ENCODE assay signal across 17 mouse cellular contexts in genomic region chr9:96949551-96949950, GRCm38 (mm10). TPM values are rescaled to one million over a fixed set of nuclear protein-coding genes. Genes with fewer than 3 reads are reported as not detected.
A peak's percentile ranks its signal among the peaks of the same experiment; 100 is the strongest.
DNase-seq lines count a peak whose midpoint lies in the region; ATAC-seq and TF ChIP-seq lines count a peak whose summit lies in the region.
"Had no signal": no experiment of that assay in that cellular context is flagged by ENCODE, and none has a peak within 500 bp of the region (broad histone marks: within the 10 kb centered on the region; RNA-seq: fewer than 3 reads in every experiment).

No protein-coding gene starts in this region.

- no peak overlapping the region for H3K27ac ChIP-seq in forebrain, embryonic 16.5 days (ENCODE audit: low read length)
- no peak overlapping the region for H3K27ac ChIP-seq in forebrain, embryonic 12.5 days
- H3K27ac ChIP-seq in heart, embryonic 16.5 days (ENCODE audit: low read length) = peak overlapping the region; percentile 94
- no peak overlapping the region for H3K27ac ChIP-seq in heart, adult 2 months
- H3K27ac ChIP-seq in midbrain, embryonic 14.5 days (replicated peaks; ENCODE audit: low read depth, low read length) = 0 out of 2 replicates have a peak overlapping the region, but pooled peaks have one; percentile 20
- no peak overlapping the region for H3K27ac ChIP-seq in midbrain, embryonic 15.5 days
- H3K27ac ChIP-seq in hindbrain, embryonic 16.5 days (ENCODE audit: low read depth, low read length) = no peak overlapping the region
- H3K27ac ChIP-seq: intestine, embryonic 15.5 days; liver, embryonic 15.5 days had no signal

- intact Hi-C loops in heart, adult 2 months (cut with DNase I) = no loop called here

- H3K4me2 ChIP-seq in forebrain, embryonic 16.5 days (ENCODE audit: low read length) = no peak overlapping the region
- no peak overlapping the region for H3K4me2 ChIP-seq in forebrain, embryonic 12.5 days
- 0 out of 2 replicates have a peak overlapping the region, but pooled peaks have one; percentile 13 for H3K4me2 ChIP-seq in heart, embryonic 16.5 days (ENCODE audit: low read depth, low read length)
- H3K4me2 ChIP-seq in midbrain, embryonic 14.5 days (ENCODE audit: low read length) = no peak overlapping the region
- no peak overlapping the region for H3K4me2 ChIP-seq in midbrain, embryonic 15.5 days
- no peak overlapping the region for H3K4me2 ChIP-seq in hindbrain, embryonic 16.5 days (ENCODE audit: low read length)
- H3K4me2 ChIP-seq: intestine, embryonic 15.5 days; liver, embryonic 15.5 days had no signal

- ATAC-seq in forebrain, embryonic 16.5 days = peak; percentile 56; the same call in 1 of the 2 replicates
- ATAC-seq in forebrain, embryonic 12.5 days (ENCODE audit: low FRiP score) = no peak
- ATAC-seq in heart, embryonic 16.5 days (replicated peaks; ENCODE audit: extremely low read depth, insufficient read depth, low FRiP score) = no peak
- no peak for ATAC-seq in midbrain, embryonic 14.5 days (ENCODE audit: low FRiP score, low TSS enrichment)
- ATAC-seq in midbrain, embryonic 15.5 days (replicated peaks) = no peak
- ATAC-seq in hindbrain, embryonic 16.5 days = peak; percentile 48; the same call in 1 of the 2 replicates
- ATAC-seq: intestine, embryonic 15.5 days had no signal

- no peaks in the 10 kb centered on the region for H3K79me2 ChIP-seq in heart, adult 2 months (replicated peaks; ENCODE audit: control insufficient read depth, insufficient read depth, low read length)

- H3K27me3 ChIP-seq in forebrain, embryonic 16.5 days (replicated peaks; ENCODE audit: control insufficient read depth, insufficient read depth, low read length) = no peaks in the 10 kb centered on the region
- no peaks in the 10 kb centered on the region for H3K27me3 ChIP-seq in forebrain, embryonic 12.5 days
- no peaks in the 10 kb centered on the region for H3K27me3 ChIP-seq in heart, embryonic 16.5 days (ENCODE audit: control insufficient read depth, insufficient read depth, low read length)
- H3K27me3 ChIP-seq in heart, adult 2 months (ENCODE audit: control insufficient read depth, insufficient read depth, low read length) = no peaks in the 10 kb centered on the region
- no peaks in the 10 kb centered on the region for H3K27me3 ChIP-seq in midbrain, embryonic 14.5 days (ENCODE audit: control insufficient read depth, insufficient read depth, low read length)
- H3K27me3 ChIP-seq in midbrain, embryonic 15.5 days (replicated peaks) = no peaks in the 10 kb centered on the region
- H3K27me3 ChIP-seq in hindbrain, embryonic 16.5 days (replicated peaks; ENCODE audit: control insufficient read depth, insufficient read depth, low read length) = no peaks in the 10 kb centered on the region
- H3K27me3 ChIP-seq: intestine, embryonic 15.5 days had no signal

- TF ChIP-seq CTCF in heart, adult 2 months (IDR thresholded peaks at IDR 0.05) = no peak

- TF ChIP-seq POLR2A in heart, adult 2 months (IDR thresholded peaks at IDR 0.05; ENCODE audit: insufficient read depth, low read depth, low read length) = no peak

- WGBS in forebrain, embryonic 16.5 days = 80% methylated on average over 9 of the region's 9 CpGs
- 90% methylated on average over 9 of the region's 9 CpGs for WGBS in forebrain, embryonic 12.5 days
- WGBS in heart, embryonic 16.5 days = 64% methylated on average over 9 of the region's 9 CpGs
- 70% methylated on average over 9 of the region's 9 CpGs for WGBS in heart, adult 2 months
- 83% methylated on average over 9 of the region's 9 CpGs for WGBS in midbrain, embryonic 14.5 days
- WGBS in midbrain, embryonic 15.5 days = 80% methylated on average over 9 of the region's 9 CpGs
- WGBS in hindbrain, embryonic 16.5 days = 70% methylated on average over 9 of the region's 9 CpGs

- H3K9me3 ChIP-seq in forebrain, embryonic 16.5 days (ENCODE audit: control insufficient read depth, low read length) = no peaks in the 10 kb centered on the region
- no peaks in the 10 kb centered on the region for H3K9me3 ChIP-seq in forebrain, embryonic 12.5 days
- no peaks in the 10 kb centered on the region for H3K9me3 ChIP-seq in heart, embryonic 16.5 days (replicated peaks; ENCODE audit: control insufficient read depth, low read length)
- no peaks in the 10 kb centered on the region for H3K9me3 ChIP-seq in midbrain, embryonic 14.5 days (ENCODE audit: control insufficient read depth, low read length)
- H3K9me3 ChIP-seq in midbrain, embryonic 15.5 days = no peaks in the 10 kb centered on the region
- H3K9me3 ChIP-seq in hindbrain, embryonic 16.5 days (ENCODE audit: control insufficient read depth, low read length) = no peaks in the 10 kb centered on the region
- H3K9me3 ChIP-seq: intestine, embryonic 15.5 days; liver, embryonic 15.5 days had no signal

- H3K36me3 ChIP-seq in forebrain, embryonic 16.5 days (ENCODE audit: control insufficient read depth, insufficient read depth) = no peaks in the 10 kb centered on the region
- no peaks in the 10 kb centered on the region for H3K36me3 ChIP-seq in forebrain, embryonic 12.5 days (replicated peaks)
- H3K36me3 ChIP-seq in heart, embryonic 16.5 days (ENCODE audit: control insufficient read depth, insufficient read depth) = no peaks in the 10 kb centered on the region
- no peaks in the 10 kb centered on the region for H3K36me3 ChIP-seq in heart, adult 2 months (ENCODE audit: control insufficient read depth, insufficient read depth, low read length)
- no peaks in the 10 kb centered on the region for H3K36me3 ChIP-seq in midbrain, embryonic 14.5 days (ENCODE audit: control insufficient read depth, insufficient read depth, low read length)
- H3K36me3 ChIP-seq in midbrain, embryonic 15.5 days (replicated peaks) = no peaks in the 10 kb centered on the region
- no peaks in the 10 kb centered on the region for H3K36me3 ChIP-seq in hindbrain, embryonic 16.5 days (ENCODE audit: control insufficient read depth, insufficient read depth, low read length)
- H3K36me3 ChIP-seq: intestine, embryonic 15.5 days; liver, embryonic 15.5 days had no signal

- H3K4me3 ChIP-seq in forebrain, embryonic 16.5 days (replicated peaks; ENCODE audit: low read length) = no peak overlapping the region
- no peak overlapping the region for H3K4me3 ChIP-seq in forebrain, embryonic 12.5 days (replicated peaks)
- no peak overlapping the region for H3K4me3 ChIP-seq in heart, embryonic 16.5 days (ENCODE audit: low read length)
- H3K4me3 ChIP-seq in heart, adult 2 months = no peak overlapping the region
- H3K4me3 ChIP-seq in midbrain, embryonic 14.5 days (replicated peaks; ENCODE audit: low read depth, low read length) = no peak overlapping the region
- no peak overlapping the region for H3K4me3 ChIP-seq in midbrain, embryonic 15.5 days
- no peak overlapping the region for H3K4me3 ChIP-seq in hindbrain, embryonic 16.5 days (ENCODE audit: low read length)
- H3K4me3 ChIP-seq: intestine, embryonic 15.5 days; liver, embryonic 15.5 days had no signal

- no peak for TF ChIP-seq EP300 in heart, adult 2 months (IDR thresholded peaks at IDR 0.05; ENCODE audit: insufficient read depth, low read depth, low read length)

- H3K4me1 ChIP-seq in forebrain, embryonic 16.5 days (replicated peaks; ENCODE audit: control insufficient read depth, insufficient read depth, low read length) = peaks cover 7% of the 10 kb centered on the region
- H3K4me1 ChIP-seq in forebrain, embryonic 12.5 days = peaks cover 24% of the 10 kb centered on the region
- H3K4me1 ChIP-seq in heart, embryonic 16.5 days (ENCODE audit: control insufficient read depth, insufficient read depth, low read length) = peaks cover 53% of the 10 kb centered on the region
- peaks cover 9% of the 10 kb centered on the region; the same call in 1 of the 2 replicates for H3K4me1 ChIP-seq in heart, adult 2 months (ENCODE audit: control insufficient read depth, insufficient read depth, low read length)
- 0 out of 2 replicates have a peak, but pooled peaks cover 2% of the 10 kb centered on the region for H3K4me1 ChIP-seq in midbrain, embryonic 14.5 days (ENCODE audit: control insufficient read depth, insufficient read depth, low read length)
- H3K4me1 ChIP-seq in midbrain, embryonic 15.5 days = no peaks in the 10 kb centered on the region
- peaks cover 9% of the 10 kb centered on the region for H3K4me1 ChIP-seq in hindbrain, embryonic 16.5 days (ENCODE audit: control insufficient read depth, insufficient read depth, low read depth, low read length)
- H3K4me1 ChIP-seq: liver, embryonic 15.5 days had no signal

- no peak for DNase-seq in heart, adult 2 months
- DNase-seq in midbrain, embryonic 14.5 days = no peak
- no peak for DNase-seq in adrenal gland, adult (ENCODE audit: inconsistent age in 2 of 2, low spot score in 1 of 2)
- DNase-seq: adrenal gland, postnatal 10 days; cerebellum, adult 11-12 months; cerebellum, postnatal 25 days; heart, postnatal 10 days; kidney, postnatal 4 days; lung, postnatal 10 days; right cerebral cortex, adult 18-20 months had no signal

- no peak overlapping the region for H3K9ac ChIP-seq in forebrain, embryonic 16.5 days (replicated peaks; ENCODE audit: low read depth, low read length)
- H3K9ac ChIP-seq in forebrain, embryonic 12.5 days = no peak overlapping the region
- H3K9ac ChIP-seq in heart, embryonic 16.5 days (ENCODE audit: low read length) = peak overlapping the region; percentile 55
- no peak overlapping the region for H3K9ac ChIP-seq in heart, adult 2 months (ENCODE audit: low read depth, low read length)
- H3K9ac ChIP-seq in midbrain, embryonic 14.5 days (replicated peaks; ENCODE audit: low read length) = no peak overlapping the region
- no peak overlapping the region for H3K9ac ChIP-seq in midbrain, embryonic 15.5 days
- H3K9ac ChIP-seq in hindbrain, embryonic 16.5 days (ENCODE audit: low read depth, low read length) = no peak overlapping the region
- H3K9ac ChIP-seq: intestine, embryonic 15.5 days; liver, embryonic 15.5 days had no signal

RNA-seq across cellular contexts. Expression of gene Pxylp1, which starts 57.1 kb away (rescaled TPM):
- polyA plus RNA-seq in forebrain, embryonic 16.5 days (2015; fragmentation: Nextera tagmentation; extraction: Ambion mirVana) = 32.5 and 33.3 TPM in 2 replicates
- 48.5 and 51.2 TPM in 2 replicates for polyA plus RNA-seq in forebrain, embryonic 12.5 days (2016; fragmentation: Nextera tagmentation; extraction: Ambion mirVana)
- polyA plus RNA-seq in heart, embryonic 16.5 days (2015; fragmentation: Nextera tagmentation; extraction: Ambion mirVana) = 25.8 and 26.0 TPM in 2 replicates
- 10 to 100 TPM; 16.3 to 16.9 TPM for total RNA-seq in heart, adult 2 months (2021)
- 6.5 and 9.5 TPM in 2 replicates for polyA plus RNA-seq in heart, adult 2 months (2012; rRNA removed)
- 52.7 and 66.1 TPM in 2 replicates for polyA plus RNA-seq in midbrain, embryonic 14.5 days (2014; fragmentation: Nextera tagmentation; extraction: Ambion mirVana)
- 42.4 and 48.6 TPM in 2 replicates for polyA plus RNA-seq in midbrain, embryonic 15.5 days (2015; fragmentation: Nextera tagmentation; extraction: Ambion mirVana)
- 30.7 and 37.6 TPM in 2 replicates for polyA plus RNA-seq in hindbrain, embryonic 16.5 days (2015; fragmentation: Nextera tagmentation; extraction: Ambion mirVana)

Comparison
In these comparisons a context has a peak if more than half of its experiments do, and no peak if none do; other contexts are left out.
1. ATAC-seq: peak in forebrain, embryonic 16.5 days (single experiment) and hindbrain, embryonic 16.5 days (single experiment); none in forebrain, embryonic 12.5 days (single experiment), heart, embryonic 16.5 days (single experiment), midbrain, embryonic 14.5 days (single experiment) and midbrain, embryonic 15.5 days (single experiment).
2. H3K27ac ChIP-seq: peak in heart, embryonic 16.5 days (single experiment) and midbrain, embryonic 14.5 days (single experiment); none in forebrain, embryonic 16.5 days (single experiment), forebrain, embryonic 12.5 days (single experiment), heart, adult 2 months (single experiment), midbrain, embryonic 15.5 days (single experiment) and hindbrain, embryonic 16.5 days (single experiment).